13 mouse cellular contexts compared by ENCODE assay signal in genomic region chr1:73970161-73970730, GRCm38 (mm10).
DNase-seq lines count a peak whose midpoint lies in the region; ATAC-seq and TF ChIP-seq lines count a peak whose summit lies in the region.
"Had no signal": no experiment of that assay in that cellular context is flagged by ENCODE, and none has a peak within 500 bp of the region (broad histone marks: within the 10 kb centered on the region; RNA-seq: fewer than 3 reads in every experiment).

No protein-coding gene starts in this region.

- H3K27ac ChIP-seq in kidney, adult 2 months (ENCODE audit: insufficient read depth, low read depth, low read length) = peak overlapping the region; percentile 21
- H3K27ac ChIP-seq in embryonic facial prominence, embryonic 10.5 days (replicated peaks) = peak overlapping the region; percentile 31; the same call in 1 of the 2 replicates
- peak overlapping the region; percentile 73 for H3K27ac ChIP-seq in limb, embryonic 12.5 days
- H3K27ac ChIP-seq: liver, embryonic 14.5 days had no signal

- H3K9ac ChIP-seq in limb, embryonic 12.5 days (replicated peaks) = no peak overlapping the region
- H3K9ac ChIP-seq: liver, embryonic 14.5 days had no signal

- H3K9me3 ChIP-seq in embryonic facial prominence, embryonic 10.5 days = no peaks in the 10 kb centered on the region
- no peaks in the 10 kb centered on the region for H3K9me3 ChIP-seq in limb, embryonic 12.5 days

- peak overlapping the region; percentile 24; the same call in 1 of the 2 replicates for H3K4me2 ChIP-seq in limb, embryonic 12.5 days

- peaks cover 39% of the 10 kb centered on the region for H3K4me1 ChIP-seq in kidney, adult 2 months (ENCODE audit: control insufficient read depth, insufficient read depth, low read length)
- peaks cover 67% of the 10 kb centered on the region for H3K4me1 ChIP-seq in embryonic facial prominence, embryonic 10.5 days
- peaks cover 54% of the 10 kb centered on the region for H3K4me1 ChIP-seq in limb, embryonic 12.5 days (replicated peaks)

- peaks cover 19% of the 10 kb centered on the region for H3K36me3 ChIP-seq in kidney, adult 2 months (ENCODE audit: control insufficient read depth, insufficient read depth, low read length)
- peaks cover 43% of the 10 kb centered on the region for H3K36me3 ChIP-seq in embryonic facial prominence, embryonic 10.5 days (replicated peaks)
- H3K36me3 ChIP-seq in limb, embryonic 12.5 days = peaks cover 45% of the 10 kb centered on the region

- peak; percentile 14 for DNase-seq in gastrocnemius, adult 18-20 months (ENCODE audit: low spot score)
- DNase-seq in gastrocnemius, adult 8-10 months (ENCODE audit: low spot score in 2 of 2) = no peak
- DNase-seq in kidney, adult 2 months = no peak
- no peak for DNase-seq in kidney, adult 18-20 months
- DNase-seq in embryonic facial prominence, embryonic 10.5 days (ENCODE audit: low spot score) = peak; percentile 53
- DNase-seq in ovary, adult 18-20 months (ENCODE audit: low spot score) = no peak
- DNase-seq: cerebellum, adult 8-10 months; kidney, postnatal 10 days; retina, postnatal 1 day had no signal

- WGBS in kidney, adult 2 months = 9% methylated on average over 5 of the region's 5 CpGs
- WGBS in embryonic facial prominence, embryonic 10.5 days = 16% methylated on average over 5 of the region's 5 CpGs
- WGBS in limb, embryonic 12.5 days = under 1% methylated on average over 5 of the region's 5 CpGs

- TF ChIP-seq POLR2A in kidney, adult 2 months (IDR thresholded peaks at IDR 0.05; ENCODE audit: low read depth, low read length) = no peak

- H3K4me3 ChIP-seq in kidney, adult 2 months (ENCODE audit: insufficient read depth, low read depth, low read length) = no peak overlapping the region
- H3K4me3 ChIP-seq in embryonic facial prominence, embryonic 10.5 days = no peak overlapping the region
- no peak overlapping the region for H3K4me3 ChIP-seq in limb, embryonic 12.5 days (replicated peaks)
- H3K4me3 ChIP-seq: megakaryocyte, embryonic 14.5 days had no signal

- no peak for TF ChIP-seq CTCF in kidney, adult 2 months (conservative IDR thresholded peaks at IDR 0.05; ENCODE audit: insufficient read depth, insufficient read length, low read depth, low read length)

- peak; percentile 21; the same call in 1 of the 2 replicates for ATAC-seq in limb, embryonic 12.5 days (ENCODE audit: insufficient number of reproducible peaks, insufficient read depth, low FRiP score, low TSS enrichment, low read depth)
- ATAC-seq in erythroblast, adult 5-6 weeks (replicated peaks; ENCODE audit: low FRiP score, poor library complexity, severe bottlenecking) = no peak

- H3K27me3 ChIP-seq in kidney, adult 2 months (replicated peaks; ENCODE audit: control insufficient read depth, insufficient read depth, low read length) = no peaks in the 10 kb centered on the region
- no peaks in the 10 kb centered on the region; the same call in 1 of the 2 replicates for H3K27me3 ChIP-seq in embryonic facial prominence, embryonic 10.5 days (replicated peaks; ENCODE audit: low read depth, poor library complexity, severe bottlenecking)
- H3K27me3 ChIP-seq in limb, embryonic 12.5 days = no peaks in the 10 kb centered on the region

Comparison
In these comparisons a context has a peak if more than half of its experiments do, and no peak if none do; other contexts are left out.
1. DNase-seq: peak in gastrocnemius, adult 18-20 months (single experiment) and embryonic facial prominence, embryonic 10.5 days (single experiment); none in gastrocnemius, adult 8-10 months (0 of 2), kidney, adult 2 months (single experiment), kidney, adult 18-20 months (single experiment) and ovary, adult 18-20 months (single experiment).
2. H3K27ac ChIP-seq: peak in every context shown above with its lines; median percentile 73 in limb, embryonic 12.5 days; 31 in embryonic facial prominence, embryonic 10.5 days; 21 in kidney, adult 2 months.